Mouse (Mus musculus) CH12.LX (cell line): Measurements from ENCODE around the gene Iqgap1. TPM values are rescaled to one million over a fixed set of nuclear protein-coding genes. Genes with fewer than 3 reads are reported as not detected.
A peak's percentile ranks its signal among the peaks of the same experiment; 100 is the strongest.

Experiments used
- DNase-seq: peaks from one replicate; pipeline ENCODE4 v3.0.0-alpha.2; 2013; ENCODE audit errors: extremely low read depth
- H3K27ac ChIP-seq: 2 replicates; pipeline ENCODE4 v1.5.1; 2012; ENCODE audit warnings: low read depth, mild to moderate bottlenecking, control low read depth, moderate library complexity; ENCODE audit not compliant: insufficient read depth
- H3K27me3 ChIP-seq: replicated peaks from 2 replicates; pipeline ENCODE3; 2012; ENCODE audit warnings: inconsistent platforms
- H3K36me3 ChIP-seq, 2 experiments: replicated peaks in 1 of 2; 2 replicates each; pipeline versions ENCODE3 to v1.6.1; 2012; ENCODE audit warnings: inconsistent platforms in 1 of 2, low read length in 1 of 2, mild to moderate bottlenecking in 1 of 2, mixed read lengths in 1 of 2, moderate library complexity in 1 of 2; ENCODE audit not compliant: control insufficient read depth in 1 of 2, insufficient read depth in 1 of 2
- H3K4me1 ChIP-seq, 2 experiments: 2 replicates each; pipeline ENCODE4 v1.6.1; 2012; ENCODE audit warnings: inconsistent platforms in 1 of 2, moderate library complexity in 1 of 2; ENCODE audit not compliant: insufficient read depth in 2 of 2, control insufficient read depth in 1 of 2
- H3K4me2 ChIP-seq: 2 replicates; pipeline ENCODE4 v1.6.1; 2012; ENCODE audit warnings: low read depth, mild to moderate bottlenecking, control low read depth; ENCODE audit not compliant: poor library complexity, insufficient read depth, severe bottlenecking
- H3K4me3 ChIP-seq, 3 experiments: fragments of 150-350 bp in 1 of 3; sonication (generic) in 1 of 3; replicated peaks in 1 of 3; 2 replicates each; pipeline versions ENCODE3 to v1.5.1; 2011 to 2012; ENCODE audit warnings: low read depth in 2 of 3, low read length in 2 of 3, mild to moderate bottlenecking in 2 of 3, moderate library complexity in 2 of 3, control low read depth in 1 of 3, improper control_type of control experiment in 1 of 3, inconsistent platforms in 1 of 3, mixed read lengths in 1 of 3; ENCODE audit not compliant: poor library complexity in 1 of 3
- H3K79me2 ChIP-seq: replicated peaks from 2 replicates; pipeline ENCODE4 v1.6.1; 2012; ENCODE audit warnings: mild to moderate bottlenecking, moderate library complexity; ENCODE audit not compliant: control insufficient read depth, poor library complexity, insufficient read depth, severe bottlenecking; ENCODE audit errors: extremely low read depth
- H3K9ac ChIP-seq: 2 replicates; pipeline ENCODE4 v1.6.1; 2012; ENCODE audit warnings: low read depth, mild to moderate bottlenecking, control low read depth, moderate library complexity; ENCODE audit not compliant: insufficient read depth
- H3K9me3 ChIP-seq: replicated peaks from 2 replicates; pipeline ENCODE3; 2012; ENCODE audit warnings: low read length, inconsistent platforms, mixed read lengths
- BHLHE40 ChIP-seq: IDR thresholded peaks from 2 replicates; pipeline ENCODE4 v1.6.1; 2011; ENCODE audit warnings: mild to moderate bottlenecking, low read depth, low read length, improper control_type of control experiment
- CHD1 ChIP-seq: IDR thresholded peaks from 2 replicates; pipeline ENCODE4 v1.6.1; 2012; ENCODE audit warnings: low read depth, low read length, improper control_type of control experiment, inconsistent platforms
- CHD2 ChIP-seq: IDR thresholded peaks from 2 replicates; pipeline ENCODE4 v1.6.1; 2011; ENCODE audit warnings: low read length, improper control_type of control experiment
- CTCF ChIP-seq, 2 experiments: IDR thresholded peaks in 1 of 2; conservative IDR thresholded peaks in 1 of 2; 2 replicates each; pipeline ENCODE4 v1.5.1; 2011 to 2012; ENCODE audit warnings: low read depth in 2 of 2, low read length in 2 of 2, improper control_type of control experiment in 1 of 2, inconsistent platforms in 1 of 2, mild to moderate bottlenecking in 1 of 2, moderate library complexity in 1 of 2
- E2F4 ChIP-seq: IDR thresholded peaks from 2 replicates; pipeline ENCODE4 v1.6.1; 2011; ENCODE audit warnings: low read depth, low read length, improper control_type of control experiment; ENCODE audit not compliant: insufficient replicate concordance
- GABPA ChIP-seq: IDR thresholded peaks from 2 replicates; pipeline ENCODE4 v1.6.1; 2012; ENCODE audit warnings: low read depth, low read length, improper control_type of control experiment, inconsistent platforms; ENCODE audit not compliant: insufficient replicate concordance
- HCFC1 ChIP-seq: IDR thresholded peaks from 2 replicates; pipeline ENCODE4 v1.6.1; 2012; ENCODE audit warnings: low read depth, mild to moderate bottlenecking, inconsistent platforms, low read length, improper control_type of control experiment
- IRF4 ChIP-seq: IDR thresholded peaks from 2 replicates; pipeline ENCODE4 v1.6.1; 2014; ENCODE audit warnings: low read depth, mild to moderate bottlenecking, inconsistent platforms, low read length, improper control_type of control experiment
- JUN ChIP-seq: IDR thresholded peaks from 2 replicates; pipeline ENCODE4 v1.6.1; 2011; ENCODE audit warnings: low read depth, mild to moderate bottlenecking, low read length, improper control_type of control experiment, moderate library complexity; ENCODE audit not compliant: insufficient read depth
- KAT2A ChIP-seq: IDR thresholded peaks from 2 replicates; pipeline ENCODE4 v1.6.1; 2012; ENCODE audit warnings: low read length, improper control_type of control experiment, inconsistent platforms; ENCODE audit not compliant: insufficient replicate concordance
- MAFK ChIP-seq: IDR thresholded peaks from 2 replicates; pipeline ENCODE4 v1.6.1; 2011; ENCODE audit warnings: low read length, improper control_type of control experiment; ENCODE audit not compliant: insufficient replicate concordance
- MAX ChIP-seq: IDR thresholded peaks from 2 replicates; pipeline ENCODE4 v1.6.1; 2011; ENCODE audit warnings: low read length, improper control_type of control experiment
- MAZ ChIP-seq: IDR thresholded peaks from 2 replicates; pipeline ENCODE4 v1.6.1; 2012; ENCODE audit warnings: low read depth, mild to moderate bottlenecking, inconsistent platforms, low read length, improper control_type of control experiment, moderate library complexity
- MXI1 ChIP-seq: IDR thresholded peaks from 2 replicates; pipeline ENCODE4 v1.6.1; 2011; ENCODE audit warnings: mild to moderate bottlenecking, low read depth, low read length, improper control_type of control experiment
- NELFE ChIP-seq: IDR thresholded peaks from 2 replicates; pipeline ENCODE4 v1.6.1; 2011; ENCODE audit warnings: low read depth, low read length, improper control_type of control experiment
- POLR2A ChIP-seq: IDR thresholded peaks from 2 replicates; pipeline ENCODE4 v1.6.1; 2011; ENCODE audit warnings: low read depth, mild to moderate bottlenecking, improper control_type of control experiment, low read length
- RAD21 ChIP-seq: IDR thresholded peaks from 2 replicates; pipeline ENCODE4 v1.6.1; 2011; ENCODE audit warnings: low read depth, mild to moderate bottlenecking, low read length, improper control_type of control experiment, moderate library complexity
- RCOR1 ChIP-seq: conservative IDR thresholded peaks from 2 replicates; pipeline ENCODE4 v1.6.1; 2012; ENCODE audit warnings: low read depth, mild to moderate bottlenecking, inconsistent platforms, low read length, improper control_type of control experiment
- SIN3A ChIP-seq: IDR thresholded peaks from 2 replicates; pipeline ENCODE4 v1.6.1; 2012; ENCODE audit warnings: low read length, improper control_type of control experiment, inconsistent platforms
- TBP ChIP-seq: conservative IDR thresholded peaks from 2 replicates; pipeline ENCODE4 v1.6.1; 2011; ENCODE audit warnings: low read depth, low read length, improper control_type of control experiment
- TCF12 ChIP-seq: IDR thresholded peaks from 2 replicates; pipeline ENCODE4 v1.6.1; 2014; ENCODE audit warnings: low read depth, mild to moderate bottlenecking, inconsistent platforms, low read length, improper control_type of control experiment
- UBTF ChIP-seq: IDR thresholded peaks from 2 replicates; pipeline ENCODE4 v1.6.1; 2012; ENCODE audit warnings: low read depth, mild to moderate bottlenecking, inconsistent platforms, low read length, improper control_type of control experiment, moderate library complexity
- USF2 ChIP-seq: conservative IDR thresholded peaks from 2 replicates; pipeline ENCODE4 v1.6.1; 2011; ENCODE audit warnings: low read depth, low read length, improper control_type of control experiment
- ZKSCAN1 ChIP-seq: IDR thresholded peaks from 2 replicates; pipeline ENCODE4 v1.6.1; 2012; ENCODE audit warnings: low read depth, inconsistent platforms, low read length, improper control_type of control experiment, borderline replicate concordance
- ZMIZ1 ChIP-seq: IDR thresholded peaks from 2 replicates; pipeline ENCODE4 v1.6.1; 2012; ENCODE audit warnings: low read depth, mild to moderate bottlenecking, inconsistent platforms, low read length, improper control_type of control experiment
- dilution Hi-C: fragments of 300-500 bp; cut with MboI; formaldehyde crosslinking; loops from 2 replicates; pipeline ENCODE4 v1.14.3; 2020; ENCODE audit warnings: low sequenced_read_pairs; ENCODE audit not compliant: extremely low pct_unique_long_range_greater_than_20kb, extremely low pct_ligation_motif_present
- in situ Hi-C: fragments of 300-500 bp; cut with MboI; formaldehyde crosslinking; loops from 3 replicates; pipeline ENCODE4 v1.14.3; 2019; ENCODE audit warnings: low sequenced_read_pairs, low pct_ligation_motif_present, low pct_unique_long_range_greater_than_20kb, mixed read lengths
- polyA plus RNA-seq: library from polyadenylated mRNA; unstranded; fragments of >175 nt; gene quantifications from 2 replicates; pipeline ENCODE4 v1.2.1, GENCODE M21; 2012; ENCODE audit warnings: low read depth; ENCODE audit not compliant: insufficient read length
- total RNA-seq, 2 experiments: library from RNA; depleted of rRNA; stranded (reverse); fragments of 300-350 nt in 1 of 2; fragments of >200 nt in 1 of 2; gene quantifications; 2 replicates each; pipeline ENCODE4 v1.2.3; 2012 to 2014

Iqgap1 gene
- total and polyA plus RNA-seq, 3 experiments: 49.6 to 126 (median 77.0) TPM

- Histone ChIP-seq H3K9ac (peak overlapping the region; percentile 89), H3K9me3 (no peaks in the 10 kb centered on the region), H3K27ac (peak overlapping the region; percentile 29), H3K27me3 (no peaks in the 10 kb centered on the region), H3K4me2 (peak overlapping the region; percentile 57), H3K36me3 (peaks cover 0 to 5% of the 10 kb centered on the region in 2 experiments), H3K79me2 (no peaks in the 10 kb centered on the region), H3K4me3 (peak overlapping the region; percentile 47 to 82 (median 76)), H3K4me1 (peaks cover 0 to 14% of the 10 kb centered on the region in 2 experiments; a peak in 2 of 4 replicates)
- dilution Hi-C loops: no loop called here
- TF ChIP-seq UBTF (no peak), ZKSCAN1 (no peak), IRF4 (no peak), GABPA (no peak), RAD21 (no peak), NELFE (no peak), POLR2A (no peak), CHD1 (no peak), BHLHE40 (no peak), ZMIZ1 (no peak), MXI1 (no peak; the same call in 1 of the 2 replicates), HCFC1 (no peak), E2F4 (no peak), JUN (no peak), SIN3A (no peak), MAX (no peak; the same call in 1 of the 2 replicates), CHD2 (no peak)
- no peak for DNase-seq
- in situ Hi-C loops: no loop called here
These were observed 136.6 kb downstream of the Iqgap1 start for GRCm38 (mm10) chr7:80689221-80689591.

GRCm38 (mm10) chr7:80688556-80689220 is 137.1 kb downstream of the Iqgap1 start, which contains the start of gene Crtc3:
TSS of gene Crtc3 (minus strand) at chr7:80688877.
- H3K27ac ChIP-seq: peak within 1 kb of the TSS; percentile 48
- TF ChIP-seq MXI1 (peak; percentile 55), GABPA (no peak), CHD2 (no peak), RAD21 (no peak), CTCF (conservative IDR thresholded peaks at IDR 0.05 in 1 of 2, IDR thresholded peaks at IDR 0.05 in 1 of 2; ENCODE audit: low read depth in 2 of 2, low read length in 2 of 2) (peak in 1 of 2 experiments; percentile 6; a peak in 1 of 4 replicates), RCOR1 (no peak), USF2 (no peak), MAX (peak; percentile 1; the same call in 1 of the 2 replicates), KAT2A (no peak), MAZ (no peak), POLR2A (peak; percentile 61), MAFK (no peak), TBP (0 out of 2 replicates have a peak, but pooled peaks have one; percentile 56), UBTF (peak; percentile 76), ZMIZ1 (0 out of 2 replicates have a peak, but pooled peaks have one; percentile 27), TCF12 (no peak), NELFE (peak; percentile 55)
- TF ChIP-seq, all 38 proteins: peak for 8
- in situ Hi-C loops (no loop called here), dilution Hi-C loops (no loop called here)
- Histone ChIP-seq H3K27me3 (no peaks in the 10 kb centered on the region), H3K9ac (peak within 1 kb of the TSS; percentile 89), H3K36me3 (peaks cover 0 to 5% of the 10 kb centered on the region in 2 experiments), H3K79me2 (no peaks in the 10 kb centered on the region), H3K4me3 (peak within 1 kb of the TSS; percentile 66 to 82 (median 76)), H3K9me3 (no peaks in the 10 kb centered on the region), H3K4me1 (peaks cover 0 to 14% of the 10 kb centered on the region in 2 experiments; a peak in 2 of 4 replicates), H3K4me2 (peak within 1 kb of the TSS; percentile 69)
- DNase-seq: peak; percentile 39
